Mouse (Mus musculus): ENCODE data around the gene Gsta1.

DNA sequence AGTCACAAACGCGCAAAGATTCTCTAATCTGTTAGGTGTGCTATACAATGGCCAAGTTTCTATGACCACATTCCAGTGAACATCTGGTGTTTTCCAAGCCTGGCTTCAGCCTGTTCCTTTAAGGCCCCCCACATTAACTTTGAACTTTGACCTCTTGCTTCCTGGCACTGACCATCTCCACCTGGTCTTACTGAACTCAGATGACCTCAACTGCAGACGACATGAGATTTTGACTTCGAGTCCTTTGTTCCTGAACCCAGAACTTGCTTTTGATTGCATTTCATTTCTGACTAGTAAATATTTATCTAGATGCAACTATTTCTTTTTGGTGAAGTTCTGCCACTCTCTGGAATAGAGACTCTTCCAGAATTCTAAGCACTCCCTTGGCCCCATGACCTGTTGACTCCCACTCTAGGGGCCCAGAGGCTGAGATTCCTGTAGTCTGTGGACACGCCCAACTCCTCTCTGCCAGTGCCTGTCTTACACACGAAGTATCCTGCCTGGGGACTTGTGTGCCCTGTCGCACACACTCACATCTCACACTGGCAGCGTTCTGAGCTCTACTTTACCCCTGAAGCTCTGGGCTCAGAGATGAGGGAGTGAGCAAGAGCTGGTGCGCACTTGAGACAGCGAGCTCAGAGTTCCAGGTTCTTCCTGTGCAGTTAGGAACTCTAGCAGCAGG lies 7.1 kb upstream of the Gsta1 start:
- TF ChIP-seq POLR2A (IDR thresholded peaks at IDR 0.05; ENCODE audit: insufficient read depth, low read depth, low read length) (no peak), CTCF (IDR thresholded peaks at IDR 0.05; ENCODE audit: insufficient read depth, low read depth, low read length) (no peak)
